Mouse (Mus musculus) cortical plate, adult 2 months (tissue): ENCODE data around the gene Lrrc27.

Experiments
- CTCF ChIP-seq: fragments of 200-500 bp; IDR thresholded peaks from 2 replicates; pipeline ENCODE4 v1.5.1; 2011; ENCODE audit warnings: mild to moderate bottlenecking, control low read depth, low read length; ENCODE audit not compliant: insufficient read depth; ENCODE audit errors: extremely low read depth
- POLR2A ChIP-seq: fragments of 200-500 bp; IDR thresholded peaks from 2 replicates; pipeline ENCODE4 v1.6.1; 2011; ENCODE audit warnings: mild to moderate bottlenecking, low read length, control low read depth; ENCODE audit not compliant: insufficient read depth; ENCODE audit errors: extremely low read depth

- TF ChIP-seq CTCF (no peak), POLR2A (no peak)
Measured at GRCm38 (mm10) chr7:139224725-139225124, 11.9 kb downstream of the Lrrc27 start.
